In genomic region chr16:8829564-8830359, GRCm38 (mm10) we compare ENCODE assay signal across 8 mouse cellular contexts. TPM values are rescaled to one million over a fixed set of nuclear protein-coding genes. Genes with fewer than 3 reads are reported as not detected.
DNase-seq lines count a peak whose midpoint lies in the region; ATAC-seq and TF ChIP-seq lines count a peak whose summit lies in the region.

Gene 1810013L24Rik, plus strand, starts transcription at chr16:8830100.

- no peaks in the 10 kb centered on the region for H3K4me1 ChIP-seq in ES-Bruce4 (ENCODE audit: control insufficient read depth, insufficient read depth, low read length)
- peaks cover 30% of the 10 kb centered on the region for H3K4me1 ChIP-seq in forebrain, embryonic 13.5 days
- H3K4me1 ChIP-seq in liver, postnatal 0 days (ENCODE audit: insufficient read depth), result peaks cover 16% of the 10 kb centered on the region
- H3K4me1 ChIP-seq in neural tube, embryonic 14.5 days (ENCODE audit: control insufficient read depth, insufficient read depth, low read length), result peaks cover 26% of the 10 kb centered on the region

- no peaks in the 10 kb centered on the region for H3K9me3 ChIP-seq in ES-Bruce4 (replicated peaks; ENCODE audit: control insufficient read depth, insufficient read depth, low read length, poor library complexity, severe bottlenecking)
- no peaks in the 10 kb centered on the region for H3K9me3 ChIP-seq in forebrain, embryonic 13.5 days (replicated peaks)
- H3K9me3 ChIP-seq in liver, postnatal 0 days (ENCODE audit: low read length), result no peaks in the 10 kb centered on the region
- H3K9me3 ChIP-seq in neural tube, embryonic 14.5 days (ENCODE audit: control insufficient read depth, low read length), result no peaks in the 10 kb centered on the region

- peak within 1 kb of the TSS; percentile 94 for H3K27ac ChIP-seq in ES-Bruce4 (ENCODE audit: insufficient read depth, low read length)
- peak within 1 kb of the TSS; percentile 98 for H3K27ac ChIP-seq in forebrain, embryonic 13.5 days
- H3K27ac ChIP-seq in liver, postnatal 0 days (ENCODE audit: low read depth), result peak within 1 kb of the TSS; percentile 99
- peak within 1 kb of the TSS; percentile 91 for H3K27ac ChIP-seq in neural tube, embryonic 14.5 days (ENCODE audit: low read depth, low read length)

- peak within 1 kb of the TSS; percentile 95 for H3K4me2 ChIP-seq in forebrain, embryonic 13.5 days
- H3K4me2 ChIP-seq in liver, postnatal 0 days (ENCODE audit: low read depth, low read length), result peak within 1 kb of the TSS; percentile 86
- H3K4me2 ChIP-seq in neural tube, embryonic 14.5 days (ENCODE audit: low read depth, low read length), result peak within 1 kb of the TSS; percentile 98

- peak; percentile 93 for ATAC-seq in cerebellum, adult (ENCODE audit: insufficient number of reproducible peaks, low FRiP score, low TSS enrichment)
- ATAC-seq in forebrain, embryonic 13.5 days, result peak; percentile 96
- peak; percentile 91 for ATAC-seq in liver, postnatal 0 days
- peak; percentile 95 for ATAC-seq in neural tube, embryonic 14.5 days (ENCODE audit: low read depth)

- peak; percentile 98 to 99 for DNase-seq in heart, postnatal 10 days
- peak; percentile 99 for DNase-seq in large intestine, adult 2 months (ENCODE audit: low read depth, low spot score)
- peak; percentile 99 for DNase-seq in liver, postnatal 0 days
- DNase-seq in testis, postnatal 10 days (ENCODE audit: low spot score), result peak; percentile 96

- intact Hi-C loops in heart, postnatal 10 days (cut with DNase I), result loop anchor here (2.0 to 5.0 kb wide), 2 partner anchors 33 to 92 kb away; no protein-coding TSS in a partner anchor

- peaks cover 21% of the 10 kb centered on the region for H3K36me3 ChIP-seq in ES-Bruce4 (ENCODE audit: control insufficient read depth, insufficient read depth, low read length, poor library complexity, severe bottlenecking)
- H3K36me3 ChIP-seq in forebrain, embryonic 13.5 days (ENCODE audit: poor library complexity, severe bottlenecking), result peaks cover 21% of the 10 kb centered on the region
- peaks cover 22% of the 10 kb centered on the region for H3K36me3 ChIP-seq in liver, postnatal 0 days (replicated peaks; ENCODE audit: insufficient read depth, low read length)
- H3K36me3 ChIP-seq in neural tube, embryonic 14.5 days (ENCODE audit: control insufficient read depth, insufficient read depth, low read length), result peaks cover 3% of the 10 kb centered on the region; the same call in 1 of the 2 replicates

- H3K27me3 ChIP-seq in ES-Bruce4 (ENCODE audit: control insufficient read depth, insufficient read depth, low read length, poor library complexity, severe bottlenecking), result no peaks in the 10 kb centered on the region
- H3K27me3 ChIP-seq in forebrain, embryonic 13.5 days, result no peaks in the 10 kb centered on the region
- H3K27me3 ChIP-seq in liver, postnatal 0 days (ENCODE audit: insufficient read depth, low read length), result no peaks in the 10 kb centered on the region
- no peaks in the 10 kb centered on the region; the same call in 1 of the 2 replicates for H3K27me3 ChIP-seq in neural tube, embryonic 14.5 days (ENCODE audit: control insufficient read depth, insufficient read depth, low read length)

- TF ChIP-seq CTCF in ES-Bruce4 (IDR thresholded peaks at IDR 0.05; ENCODE audit: low read depth, low read length), result no peak
- peak; percentile 38 for TF ChIP-seq CTCF in liver, postnatal 0 days (IDR thresholded peaks at IDR 0.05; ENCODE audit: low read depth)

- WGBS in forebrain, embryonic 13.5 days, result under 1% methylated on average over 64 of the region's 80 CpGs
- under 1% methylated on average over 80 of the region's 80 CpGs for WGBS in large intestine, adult 2 months
- WGBS in liver, postnatal 0 days (ENCODE audit: insufficient replicate concordance), result under 1% methylated on average over 75 of the region's 80 CpGs
- WGBS in neural tube, embryonic 14.5 days, result under 1% methylated on average over 78 of the region's 80 CpGs

- H3K4me3 ChIP-seq in ES-Bruce4 (ENCODE audit: low read depth, low read length), result peak within 1 kb of the TSS; percentile 97
- peak within 1 kb of the TSS; percentile 94 for H3K4me3 ChIP-seq in forebrain, embryonic 13.5 days
- peak within 1 kb of the TSS; percentile 100 for H3K4me3 ChIP-seq in liver, postnatal 0 days (ENCODE audit: low read depth, low read length)
- peak within 1 kb of the TSS; percentile 98 for H3K4me3 ChIP-seq in neural tube, embryonic 14.5 days (ENCODE audit: low read depth, low read length)

- H3K9ac ChIP-seq in ES-Bruce4 (ENCODE audit: low read depth, poor library complexity, severe bottlenecking), result peak within 1 kb of the TSS; percentile 98
- H3K9ac ChIP-seq in forebrain, embryonic 13.5 days, result peak within 1 kb of the TSS; percentile 98
- H3K9ac ChIP-seq in liver, postnatal 0 days (replicated peaks), result peak within 1 kb of the TSS; percentile 100
- peak within 1 kb of the TSS; percentile 98 for H3K9ac ChIP-seq in neural tube, embryonic 14.5 days (replicated peaks; ENCODE audit: low read depth, low read length)

- TF ChIP-seq EP300 in ES-Bruce4 (IDR thresholded peaks at IDR 0.05; ENCODE audit: insufficient read depth, low read depth, low read length), result 0 out of 2 replicates have a peak, but pooled peaks have one; percentile 46
- TF ChIP-seq EP300 in liver, postnatal 0 days (IDR thresholded peaks at IDR 0.05; ENCODE audit: low read depth), result no peak; the same call in 1 of the 2 replicates

- TF ChIP-seq POLR2A in ES-Bruce4 (IDR thresholded peaks at IDR 0.05; ENCODE audit: insufficient read depth, low read length), result peak; percentile 54

RNA-seq across cellular contexts. Expression of gene 1810013L24Rik, which starts in this region (rescaled TPM):
- polyA plus RNA-seq in ES-Bruce4 (2011; ENCODE audit: insufficient read depth, insufficient read length, low read depth, missing spikeins), result 63.8 and 65.8 TPM in 2 replicates
- polyA plus RNA-seq in forebrain, embryonic 13.5 days (2015; fragmentation: Nextera tagmentation; extraction: Ambion mirVana), result 26.3 and 27.4 TPM in 2 replicates
- 100 to 1,000 TPM; 118 TPM for total RNA-seq in heart, postnatal 10 days (2021)
- 13.9 and 15.2 TPM in 2 replicates for polyA plus RNA-seq in large intestine, adult 2 months (2012; rRNA removed)
- 7.1 and 7.5 TPM in 2 replicates for polyA plus RNA-seq in liver, postnatal 0 days (2015; fragmentation: Nextera tagmentation; extraction: Ambion mirVana)
- polyA plus RNA-seq in neural tube, embryonic 14.5 days (2014; fragmentation: Nextera tagmentation; extraction: Ambion mirVana), result 21.9 and 26.7 TPM in 2 replicates

Comparison
In these comparisons a context has a peak if more than half of its experiments do, and no peak if none do; other contexts are left out.
1. Peak in every context shown above with its lines: DNase-seq, ATAC-seq, H3K4me3 ChIP-seq and H3K27ac ChIP-seq.